Mouse (Mus musculus) megakaryocyte, embryonic 14.5 days (primary cell): ENCODE measurements around the gene Creb3l1.

Experiments used
- FLI1 ChIP-seq: IDR thresholded peaks from 2 replicates; pipeline ENCODE4 v1.6.1; 2012; ENCODE audit warnings: low read length, inconsistent platforms, mixed read lengths
- GATA1 ChIP-seq: IDR thresholded peaks from 3 replicates; pipeline ENCODE4 v1.6.1; 2012; ENCODE audit warnings: mixed read lengths, low read length, inconsistent platforms, borderline replicate concordance

DNA sequence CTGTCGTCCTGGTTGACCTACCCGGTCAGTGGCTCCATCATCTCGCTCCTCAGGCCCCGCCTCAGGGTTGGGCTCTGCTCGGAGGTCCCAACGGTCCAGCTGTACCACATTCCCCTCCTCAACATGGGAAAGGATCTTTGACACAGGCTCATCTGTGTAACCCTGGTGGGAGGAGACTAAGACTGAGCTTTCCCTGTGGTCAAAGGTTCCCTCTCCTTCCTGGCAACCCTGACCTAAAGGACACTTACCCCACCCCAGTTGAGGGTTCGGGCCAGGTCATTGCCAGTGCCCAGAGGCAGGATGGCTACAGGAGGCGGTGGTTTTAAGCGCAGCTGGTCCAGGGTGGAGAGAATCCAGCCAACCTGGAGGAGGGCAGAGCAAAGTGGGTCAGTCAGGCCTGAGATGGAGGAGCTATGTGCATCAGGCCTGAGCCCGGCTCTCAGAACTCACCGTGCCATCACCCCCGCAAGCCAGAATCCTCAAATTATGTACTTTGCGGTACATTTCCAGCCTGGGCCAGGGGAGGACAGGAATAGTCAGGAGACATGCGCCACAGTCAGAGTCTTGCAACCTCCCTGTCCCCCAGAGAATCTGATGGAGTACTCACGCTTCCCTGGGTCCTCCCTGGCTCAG lies 84.9 kb downstream of the Creb3l1 start:
- TF ChIP-seq GATA1, result no peak
- no peak for TF ChIP-seq FLI1
